Mouse (Mus musculus) cerebellum, postnatal 36 days (tissue): ENCODE measurements around the gene Psma7.

Experiments
- DNase-seq, 2 experiments: peaks; one replicate each; pipeline ENCODE4 v3.0.0; 2021 to 2022; ENCODE audit warnings: mixed read lengths in 2 of 2

Gene Psma7

GRCm38 (mm10) chr2:180001635-180002034, 40.6 kb downstream of the Psma7 start:
- DNase-seq, result no peak

GRCm38 (mm10) chr2:179998431-179998830, 43.8 kb downstream of the Psma7 start:
- DNase-seq, result no peak

- DNase-seq, result no peak
These were observed 49.2 kb downstream of the Psma7 start for GRCm38 (mm10) chr2:179993071-179993470.

- no peak for DNase-seq
These were observed 53.1 kb downstream of the Psma7 start for GRCm38 (mm10) chr2:179989098-179989497.

GRCm38 (mm10) chr2:179986437-179987022, 55.7 kb downstream of the Psma7 start:
- no peak for DNase-seq
